Mouse (Mus musculus) A20 (cell line): Measurements from ENCODE around the gene Cpn2.

Experiments used
- DNase-seq: peaks from one replicate; pipeline ENCODE4 v3.0.0-alpha.2; 2011; ENCODE audit warnings: low read depth, low spot score

Gene Cpn2

GRCm38 (mm10) chr16:30238791-30239190 is 28.5 kb downstream of the Cpn2 start:
- DNase-seq: no peak

GRCm38 (mm10) chr16:30236091-30236699 is 31.1 kb downstream of the Cpn2 start:
- peak; percentile 78 for DNase-seq

GRCm38 (mm10) chr16:30235577-30235976 is 31.7 kb downstream of the Cpn2 start:
- DNase-seq: no peak

GRCm38 (mm10) chr16:30234636-30235546 is 32.4 kb downstream of the Cpn2 start:
- DNase-seq: no peak

DNA sequence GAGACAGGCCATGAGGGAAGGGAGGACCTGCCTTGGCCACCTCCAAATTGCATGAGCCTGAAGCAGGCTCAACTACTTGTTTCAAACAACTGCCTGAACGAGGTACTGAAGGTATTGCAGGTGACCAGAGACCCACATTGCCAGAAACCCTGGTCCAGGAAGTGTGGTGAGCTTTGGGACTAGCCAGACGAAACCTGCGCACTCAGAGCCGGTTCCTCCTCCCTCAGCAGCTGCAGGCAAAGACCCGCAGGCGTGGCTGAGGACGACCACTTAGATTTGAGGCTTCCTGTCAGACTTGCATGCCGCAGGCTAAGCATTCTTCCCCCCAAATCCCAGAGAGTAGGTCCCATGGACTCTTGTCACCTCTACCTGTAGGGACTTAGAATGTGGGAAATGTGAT is 33.2 kb downstream of the Cpn2 start:
- DNase-seq: peak; percentile 46

DNA sequence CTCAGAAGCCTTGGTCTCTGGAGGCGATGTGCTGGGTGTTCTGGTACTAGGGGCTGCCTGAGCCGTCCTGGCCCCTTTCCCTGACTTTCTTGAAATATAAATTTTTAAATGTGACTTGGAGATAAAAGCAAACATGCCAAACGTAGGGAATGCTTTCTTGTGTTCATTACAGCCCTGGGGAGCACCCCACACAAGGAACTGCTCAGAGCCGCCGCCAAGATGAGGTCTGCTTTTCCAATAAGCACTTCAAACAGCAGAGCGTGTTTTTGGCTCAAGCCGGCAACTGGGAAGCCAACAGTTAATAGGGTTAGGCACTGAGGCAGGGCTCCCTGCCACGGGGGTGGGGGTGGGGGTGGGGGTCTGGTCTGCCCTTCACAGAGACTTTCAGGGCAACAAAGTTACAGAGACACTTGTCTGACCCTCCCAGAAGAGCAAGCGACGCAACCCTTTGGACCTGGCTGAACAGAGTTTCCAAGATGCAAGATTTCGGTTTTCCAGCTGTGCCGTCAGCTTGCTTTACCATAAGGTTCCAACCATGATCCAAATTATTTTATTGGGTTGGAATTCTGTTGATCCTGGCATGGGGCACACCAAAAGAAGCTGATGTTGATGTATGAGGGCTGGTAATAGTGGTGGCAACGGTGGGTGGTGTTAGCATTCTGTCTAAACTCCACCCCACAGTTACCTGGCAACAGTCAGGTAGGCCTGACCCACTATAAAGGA is 35.3 kb downstream of the Cpn2 start:
- DNase-seq: no peak

DNA sequence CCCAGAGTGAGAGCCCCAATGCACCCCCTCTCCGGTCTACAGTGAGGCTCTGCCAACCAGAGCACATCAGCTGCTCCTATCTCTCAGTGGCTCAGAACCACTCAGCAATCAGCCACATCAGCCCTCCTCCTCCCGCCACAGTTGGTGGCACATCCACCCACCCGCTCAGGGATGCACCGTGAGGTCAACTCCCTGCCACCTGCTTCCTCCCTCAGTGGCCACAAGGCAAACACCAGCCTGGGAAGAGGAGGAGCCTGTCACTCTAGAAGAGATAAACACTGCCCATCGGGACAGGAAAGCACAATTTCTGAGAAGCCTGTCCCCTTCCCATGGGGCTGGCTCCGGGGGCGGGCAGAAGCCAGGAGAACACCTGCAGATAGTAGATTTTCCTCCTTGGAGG is 39.9 kb downstream of the Cpn2 start:
- DNase-seq: peak; percentile 28

DNA sequence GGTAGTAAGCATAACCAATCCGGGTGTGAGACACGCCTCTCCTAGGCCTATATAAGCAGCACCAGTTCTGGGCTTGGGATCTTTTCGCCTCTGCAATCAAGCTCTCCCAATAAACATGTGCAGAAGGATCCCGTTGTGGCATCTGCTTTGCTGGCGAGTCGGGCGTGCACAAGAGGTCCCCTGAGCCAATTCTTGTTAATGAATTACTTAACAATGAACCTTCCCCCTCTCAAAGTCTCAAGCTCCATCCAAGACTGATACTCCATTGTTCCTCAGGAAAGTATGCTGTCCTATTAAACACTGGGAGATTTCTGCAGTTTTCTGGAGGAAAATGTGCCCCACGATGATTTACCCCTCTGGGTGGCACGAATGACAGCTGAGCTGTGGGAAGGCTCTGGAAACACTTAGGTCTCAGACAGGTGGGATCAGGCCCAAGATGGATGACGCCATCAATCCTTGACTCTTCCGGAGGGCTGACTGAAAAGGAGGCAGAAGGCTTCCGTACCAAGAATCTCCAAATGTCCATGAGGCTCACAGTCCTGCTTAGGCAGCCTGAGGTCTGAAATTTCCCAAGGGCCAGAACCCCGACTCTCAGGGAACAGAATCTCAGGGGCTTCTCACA is 46.0 kb downstream of the Cpn2 start:
- DNase-seq: no peak

- DNase-seq: no peak
These were observed 51.5 kb downstream of the Cpn2 start for GRCm38 (mm10) chr16:30215811-30216210.

DNA sequence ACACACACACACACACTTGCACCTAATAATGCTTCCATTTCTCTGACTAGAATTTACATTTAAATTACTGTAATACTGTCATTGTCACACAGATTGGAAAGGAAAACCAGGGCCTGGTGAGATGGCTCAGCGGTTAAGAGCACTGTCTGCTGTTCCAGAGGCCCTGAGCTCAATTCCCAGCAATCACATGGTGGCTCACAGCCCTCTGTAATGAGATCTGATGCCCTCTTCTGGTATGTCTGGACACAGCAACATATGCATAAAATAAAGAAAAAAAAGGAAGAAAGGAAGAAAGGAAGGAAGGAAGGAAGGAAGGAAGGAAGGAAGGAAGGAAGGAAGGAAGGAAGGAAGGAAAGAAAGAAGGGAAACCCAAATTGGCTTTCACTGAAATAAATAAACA is 53.7 kb downstream of the Cpn2 start:
- DNase-seq: no peak

DNA sequence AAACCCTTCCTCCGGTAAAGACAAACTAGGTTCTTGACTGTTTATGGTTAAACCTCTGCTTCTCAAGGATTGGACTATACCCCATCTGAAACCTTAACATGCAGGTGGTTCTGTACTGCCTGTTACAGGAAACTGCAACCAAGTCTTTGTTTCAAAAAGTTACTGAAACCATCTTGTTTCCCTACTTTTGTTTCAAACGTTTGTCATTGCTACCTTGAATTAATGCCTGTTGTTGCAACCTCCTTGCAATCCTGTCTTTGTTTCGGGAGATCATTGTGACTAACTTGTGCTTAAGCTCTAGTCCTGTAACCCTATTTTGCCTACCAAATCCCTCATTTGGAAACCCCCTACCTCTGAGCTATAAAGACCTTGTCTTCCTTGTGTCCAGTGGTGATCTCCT is 55.3 kb downstream of the Cpn2 start:
- no peak for DNase-seq

GRCm38 (mm10) chr16:30209264-30209663 is 58.0 kb downstream of the Cpn2 start:
- DNase-seq: peak; percentile 16

DNA sequence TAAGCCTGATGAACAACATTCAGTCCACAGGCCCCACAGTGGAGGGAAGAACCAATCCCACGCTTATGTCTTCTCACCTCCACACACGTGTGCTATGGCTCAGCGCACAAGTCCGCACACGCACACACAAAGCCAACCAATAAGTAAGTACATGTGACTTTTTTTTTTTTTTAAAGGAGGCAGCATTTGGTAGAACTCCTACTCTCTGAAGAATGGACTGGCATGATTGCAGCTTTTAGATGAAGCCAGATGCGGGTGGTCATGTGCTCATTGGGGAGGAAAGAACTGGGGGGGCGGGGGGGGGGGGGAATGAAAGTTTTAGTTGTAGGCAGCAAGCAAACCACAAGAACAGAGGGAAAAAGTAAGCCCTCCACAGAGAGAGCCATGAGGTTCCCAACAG is 59.3 kb downstream of the Cpn2 start:
- DNase-seq: no peak

- peak; percentile 16 for DNase-seq
These were observed 60.0 kb downstream of the Cpn2 start for GRCm38 (mm10) chr16:30207111-30207828.
